Mouse (Mus musculus): ENCODE results near the gene Hoxd9. TPM values are rescaled to one million over a fixed set of nuclear protein-coding genes. Genes with fewer than 3 reads are reported as not detected.

The Hoxd9 gene
- polyA plus RNA-seq, 1 experiment from 2014 or later = 0.33 TPM

GRCm38 (mm10) chr2:74680561-74681398, 16.7 kb upstream of the Hoxd9 start:
- peaks cover 5% of the 10 kb centered on the region; the same call in 1 of the 2 replicates for H3K4me1 ChIP-seq (ENCODE audit: insufficient read depth, low read depth, low read length)
- H3K27me3 ChIP-seq (replicated peaks; ENCODE audit: insufficient read depth, low read length) = peaks cover 92% of the 10 kb centered on the region
- ATAC-seq (no peak), DNase-seq (ENCODE audit: low spot score) (no peak)
- WGBS = 3% methylated on average over 21 of the region's 21 CpGs
- no peak overlapping the region for H3K27ac ChIP-seq (ENCODE audit: low read length)
- no peaks in the 10 kb centered on the region for H3K9me3 ChIP-seq (ENCODE audit: low read length)
- no peak overlapping the region for H3K4me2 ChIP-seq (replicated peaks; ENCODE audit: low read depth, low read length)
- TF ChIP-seq EP300 (IDR thresholded peaks at IDR 0.05) (no peak), CTCF (IDR thresholded peaks at IDR 0.05) (no peak)
- H3K9ac ChIP-seq (replicated peaks; ENCODE audit: low read depth) = no peak overlapping the region
- H3K36me3 ChIP-seq (ENCODE audit: insufficient read depth, low read length) = no peaks in the 10 kb centered on the region
- no peak overlapping the region for H3K4me3 ChIP-seq (ENCODE audit: low read depth, low read length)

DNA sequence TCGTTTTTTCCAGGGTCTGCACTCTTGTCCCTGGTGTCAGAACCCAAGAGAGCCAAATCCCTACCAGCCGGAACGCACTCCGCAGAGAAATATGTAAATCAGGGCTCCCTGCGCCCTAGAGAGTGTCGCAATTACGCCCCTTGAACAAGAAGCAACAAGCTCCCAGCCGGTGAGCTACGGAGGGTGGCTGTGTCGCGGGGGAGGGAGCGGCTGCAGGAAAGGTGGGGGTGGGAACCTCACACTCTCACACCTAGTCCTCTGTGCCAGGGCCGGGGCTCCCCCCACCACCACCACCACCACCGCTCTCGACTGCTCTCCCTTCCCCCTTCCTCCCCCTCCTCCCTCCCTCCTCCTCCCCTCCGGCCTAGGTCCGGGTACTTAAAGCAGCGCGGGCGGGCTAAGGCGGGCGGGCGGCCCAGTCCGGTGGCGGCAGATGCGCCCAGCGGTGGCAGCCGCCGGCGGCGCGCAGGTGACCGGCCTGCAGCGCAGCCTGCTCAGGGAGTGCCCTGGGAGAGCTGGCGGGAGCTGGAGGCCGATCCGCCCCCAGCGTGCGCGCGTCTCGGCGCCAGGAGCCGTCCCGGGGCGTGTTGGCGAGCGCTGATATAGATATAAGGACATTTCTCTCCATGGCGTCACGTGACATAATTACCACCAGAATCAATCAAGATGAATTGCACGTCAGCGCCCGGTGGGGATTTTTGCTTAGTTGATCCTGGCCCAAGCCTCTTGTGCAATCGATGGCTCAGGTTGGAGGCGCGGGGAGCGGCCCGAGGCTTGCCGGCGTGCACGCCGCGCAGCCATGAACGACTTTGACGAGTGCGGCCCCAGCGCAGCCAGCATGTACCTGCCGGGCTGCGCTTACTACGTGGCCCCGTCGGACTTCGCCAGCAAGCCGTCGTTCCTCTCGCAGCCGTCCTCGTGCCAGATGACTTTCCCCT, 15.7 kb upstream of the Hoxd9 start:
- WGBS = 4% methylated on average over 55 of the region's 78 CpGs
- Histone ChIP-seq H3K4me3 (ENCODE audit: low read depth, low read length) (peak overlapping the region; percentile 28; the same call in 1 of the 2 replicates), H3K27ac (ENCODE audit: low read length) (no peak overlapping the region), H3K4me1 (ENCODE audit: insufficient read depth, low read depth, low read length) (peaks cover 5% of the 10 kb centered on the region; the same call in 1 of the 2 replicates), H3K9ac (replicated peaks; ENCODE audit: low read depth) (no peak overlapping the region), H3K4me2 (replicated peaks; ENCODE audit: low read depth, low read length) (peak overlapping the region; percentile 48), H3K9me3 (ENCODE audit: low read length) (no peaks in the 10 kb centered on the region), H3K36me3 (ENCODE audit: insufficient read depth, low read length) (no peaks in the 10 kb centered on the region), H3K27me3 (replicated peaks; ENCODE audit: insufficient read depth, low read length) (peaks cover 88% of the 10 kb centered on the region)
- DNase-seq (ENCODE audit: low spot score) (no peak), ATAC-seq (peak; percentile 21; the same call in 1 of the 2 replicates)
- no peak for TF ChIP-seq EP300 (IDR thresholded peaks at IDR 0.05)
- no peak for TF ChIP-seq CTCF (IDR thresholded peaks at IDR 0.05)

DNA sequence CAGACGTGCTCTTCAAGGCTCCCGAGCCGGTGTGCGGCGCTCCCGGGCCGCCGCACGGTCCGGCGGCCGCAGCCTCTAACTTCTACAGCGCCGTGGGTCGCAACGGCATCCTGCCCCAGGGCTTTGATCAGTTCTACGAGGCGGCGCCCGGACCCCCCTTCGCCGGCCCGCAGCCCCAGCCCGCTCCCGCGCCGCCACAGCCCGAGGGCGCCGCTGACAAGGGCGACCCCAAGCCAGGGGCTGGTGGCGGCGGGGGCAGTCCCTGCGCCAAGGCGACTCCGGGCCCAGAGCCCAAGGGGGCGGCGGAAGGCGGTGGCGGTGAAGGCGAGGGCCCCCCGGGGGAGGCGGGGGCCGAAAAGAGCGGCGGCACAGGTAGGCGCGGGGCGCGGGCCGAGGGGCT, 14.7 kb upstream of the Hoxd9 start:
- TF ChIP-seq EP300 (IDR thresholded peaks at IDR 0.05) = no peak
- TF ChIP-seq CTCF (IDR thresholded peaks at IDR 0.05) = no peak
- ATAC-seq (no peak), DNase-seq (ENCODE audit: low spot score) (no peak)
- H3K9ac ChIP-seq (replicated peaks; ENCODE audit: low read depth) = no peak overlapping the region
- H3K4me1 ChIP-seq (ENCODE audit: insufficient read depth, low read depth, low read length) = peaks cover 5% of the 10 kb centered on the region; the same call in 1 of the 2 replicates
- peak overlapping the region; percentile 28 for H3K4me3 ChIP-seq (ENCODE audit: low read depth, low read length)
- peak overlapping the region; percentile 48 for H3K4me2 ChIP-seq (replicated peaks; ENCODE audit: low read depth, low read length)
- H3K36me3 ChIP-seq (ENCODE audit: insufficient read depth, low read length) = no peaks in the 10 kb centered on the region
- WGBS = under 1% methylated on average over 34 of the region's 51 CpGs
- no peaks in the 10 kb centered on the region for H3K9me3 ChIP-seq (ENCODE audit: low read length)
- H3K27me3 ChIP-seq (replicated peaks; ENCODE audit: insufficient read depth, low read length) = peaks cover 90% of the 10 kb centered on the region
- H3K27ac ChIP-seq (ENCODE audit: low read length) = no peak overlapping the region

GRCm38 (mm10) chr2:74683471-74683951, 14.0 kb upstream of the Hoxd9 start:
- H3K9ac ChIP-seq (replicated peaks; ENCODE audit: low read depth) = no peak overlapping the region
- peaks cover 91% of the 10 kb centered on the region for H3K27me3 ChIP-seq (replicated peaks; ENCODE audit: insufficient read depth, low read length)
- peaks cover 5% of the 10 kb centered on the region; the same call in 1 of the 2 replicates for H3K4me1 ChIP-seq (ENCODE audit: insufficient read depth, low read depth, low read length)
- no peak overlapping the region for H3K4me3 ChIP-seq (ENCODE audit: low read depth, low read length)
- no peak for TF ChIP-seq CTCF (IDR thresholded peaks at IDR 0.05)
- no peak for TF ChIP-seq EP300 (IDR thresholded peaks at IDR 0.05)
- ATAC-seq = no peak
- WGBS = 2% methylated on average over 18 of the region's 18 CpGs
- no peaks in the 10 kb centered on the region for H3K36me3 ChIP-seq (ENCODE audit: insufficient read depth, low read length)
- no peak for DNase-seq (ENCODE audit: low spot score)
- H3K27ac ChIP-seq (ENCODE audit: low read length) = no peak overlapping the region
- no peaks in the 10 kb centered on the region for H3K9me3 ChIP-seq (ENCODE audit: low read length)
- H3K4me2 ChIP-seq (replicated peaks; ENCODE audit: low read depth, low read length) = no peak overlapping the region

DNA sequence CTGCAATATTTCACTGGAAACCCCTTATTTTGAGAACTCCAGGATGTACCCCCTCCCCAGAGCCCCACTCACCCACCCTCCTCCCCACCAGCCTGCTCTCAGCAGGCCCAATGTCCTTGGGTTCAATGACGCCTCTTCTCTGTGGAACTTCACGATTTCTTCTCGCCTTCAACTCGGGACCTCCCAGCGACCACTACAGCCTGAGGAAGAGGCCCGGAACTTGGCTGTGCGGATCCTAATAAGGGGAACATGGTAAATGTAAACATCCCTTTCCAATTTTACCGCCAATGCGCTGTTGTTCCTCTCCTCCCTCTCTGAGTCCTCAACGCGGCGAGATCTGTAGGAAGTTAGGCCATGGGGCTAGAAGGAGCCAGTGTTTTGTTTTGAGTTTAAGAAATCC, 13.4 kb upstream of the Hoxd9 start:
- H3K9ac ChIP-seq (replicated peaks; ENCODE audit: low read depth) = no peak overlapping the region
- H3K9me3 ChIP-seq (ENCODE audit: low read length) = no peaks in the 10 kb centered on the region
- peaks cover 94% of the 10 kb centered on the region for H3K27me3 ChIP-seq (replicated peaks; ENCODE audit: insufficient read depth, low read length)
- no peak for ATAC-seq
- DNase-seq (ENCODE audit: low spot score) = no peak
- H3K4me3 ChIP-seq (ENCODE audit: low read depth, low read length) = no peak overlapping the region
- no peaks in the 10 kb centered on the region for H3K36me3 ChIP-seq (ENCODE audit: insufficient read depth, low read length)
- TF ChIP-seq EP300 (IDR thresholded peaks at IDR 0.05) (no peak), CTCF (IDR thresholded peaks at IDR 0.05) (no peak)
- no peak overlapping the region for H3K4me2 ChIP-seq (replicated peaks; ENCODE audit: low read depth, low read length)
- 1% methylated on average over 12 of the region's 12 CpGs for WGBS
- no peak overlapping the region for H3K27ac ChIP-seq (ENCODE audit: low read length)
- peaks cover 5% of the 10 kb centered on the region; the same call in 1 of the 2 replicates for H3K4me1 ChIP-seq (ENCODE audit: insufficient read depth, low read depth, low read length)

All from lung, postnatal 0 days (tissue).